Mouse (Mus musculus): Measurements from ENCODE around the gene Osbpl2.

Gene Osbpl2

DNA sequence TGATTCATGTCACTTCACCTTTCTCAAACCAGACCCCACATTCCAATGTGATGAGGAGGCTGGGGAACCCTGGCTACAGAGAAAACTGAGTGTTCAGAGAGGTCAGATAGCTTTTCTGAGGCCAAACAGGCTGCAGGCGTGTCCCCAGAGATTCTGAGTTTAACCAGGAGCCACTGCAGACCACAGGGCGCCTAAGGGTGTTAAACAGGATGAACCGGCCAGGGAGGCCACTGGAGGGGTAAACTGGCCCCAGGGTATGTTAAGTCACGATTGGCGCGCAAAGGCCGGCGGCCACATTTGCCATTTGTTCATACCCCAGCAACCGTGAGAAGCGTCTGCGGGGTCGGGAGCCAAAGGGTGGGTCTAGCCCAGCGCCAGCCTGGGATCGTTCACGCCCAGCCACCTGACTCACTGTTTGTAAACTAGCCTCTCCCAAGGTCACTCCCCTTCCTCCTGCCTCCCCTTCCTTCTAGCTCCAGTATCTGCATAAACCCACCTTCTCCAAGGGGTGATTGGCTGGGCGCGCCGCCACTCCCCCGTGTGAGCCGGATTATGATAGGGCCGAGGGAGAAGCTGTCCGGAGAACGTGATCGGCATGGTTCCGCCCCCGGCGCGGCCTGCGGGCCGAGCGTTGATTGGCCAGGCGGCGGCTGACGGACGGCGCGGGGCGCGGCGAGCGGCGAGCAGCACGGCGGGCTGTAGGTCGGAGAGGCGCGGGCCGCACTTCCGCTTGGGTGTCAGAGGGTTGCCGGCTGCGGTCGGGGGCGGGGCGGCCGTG is at the start of gene Osbpl2:
TSS of gene Osbpl2 (plus strand) at position 646 of the 778 bp plus-strand sequence.
- peak; percentile 98 for DNase-seq

DNA sequence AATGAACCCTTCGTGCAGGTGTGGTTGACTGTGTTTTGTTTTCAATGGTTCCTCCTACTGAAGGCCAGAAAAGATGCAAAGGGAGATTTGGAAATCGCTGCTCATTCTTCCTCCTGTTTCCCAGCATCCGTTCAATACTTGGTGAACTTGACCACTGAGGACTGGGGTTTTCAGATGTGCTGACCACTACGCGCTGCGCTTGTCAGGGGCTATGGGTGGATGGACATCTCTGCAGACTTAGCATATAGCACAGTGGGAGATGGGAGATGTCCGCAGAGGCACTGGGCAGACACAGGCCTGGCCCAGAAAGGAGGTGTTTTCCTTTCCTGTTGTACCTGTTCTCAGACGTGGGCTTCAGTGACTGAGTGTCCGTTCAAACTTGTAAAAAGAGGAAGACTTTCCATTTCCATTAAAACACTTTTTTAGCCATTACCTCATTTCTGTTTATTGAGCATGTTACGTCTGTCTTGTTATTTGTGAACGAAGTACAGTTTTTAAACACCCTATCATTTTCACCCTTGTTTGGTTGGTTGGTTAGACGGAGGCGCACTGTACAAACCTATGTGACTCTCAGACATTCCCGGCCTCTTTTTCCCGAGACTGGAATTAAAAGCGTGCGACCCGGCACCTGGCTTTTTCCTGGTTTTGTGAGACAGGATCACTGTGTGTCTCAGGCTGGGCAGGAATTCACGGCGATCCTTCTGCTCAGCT is 49.2 kb upstream of the Osbpl2 start:
- DNase-seq: no peak

DNA sequence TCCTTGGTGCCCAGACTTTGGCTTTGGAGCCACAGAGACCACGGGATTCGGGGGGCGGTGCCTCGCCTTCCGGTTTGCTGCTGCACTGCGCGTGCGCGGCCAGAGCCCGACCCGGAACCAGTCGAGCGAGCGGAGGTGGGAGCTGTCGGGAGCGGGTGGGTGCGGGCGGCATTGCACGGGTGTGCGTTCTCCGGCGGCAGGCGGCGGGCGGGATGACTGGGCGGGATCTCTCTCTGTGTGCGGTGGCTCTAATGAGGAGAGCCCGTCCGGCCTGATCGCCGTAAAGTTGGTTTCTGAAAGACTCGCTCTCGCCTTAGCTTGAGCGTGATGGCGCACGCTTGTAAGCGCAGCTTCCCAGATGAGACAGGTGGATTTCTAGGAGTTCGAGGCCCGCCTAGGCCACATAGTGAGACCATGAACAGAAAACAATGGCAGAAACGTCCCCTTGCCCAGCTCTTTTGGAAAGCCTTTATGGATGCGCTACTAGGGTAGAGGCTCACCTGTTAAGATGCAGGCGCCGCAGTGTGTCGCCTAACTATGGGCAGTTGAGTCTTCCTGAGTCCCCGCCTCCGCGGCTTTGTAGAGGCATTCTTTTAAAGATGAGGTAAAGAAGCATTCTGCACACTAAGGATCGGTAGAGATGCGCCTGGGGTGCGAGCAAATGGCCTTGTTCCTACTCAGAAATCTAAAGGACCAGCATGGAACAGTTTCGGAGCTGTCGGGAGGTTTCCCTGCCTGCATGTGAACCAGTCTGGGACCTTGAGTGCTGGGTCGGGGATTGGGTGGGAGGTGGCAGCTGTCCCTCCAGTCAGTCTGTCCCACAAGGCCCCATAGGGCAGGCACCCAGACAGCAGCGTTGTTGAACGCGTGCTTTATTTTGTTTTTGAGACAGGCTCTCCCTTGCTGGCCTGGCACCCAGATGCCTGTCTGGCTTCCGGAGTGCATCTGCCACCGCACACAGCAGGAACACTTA is 48.3 kb upstream of the Osbpl2 start, which contains the start of gene Mtg2:
TSS of gene Mtg2 (plus strand) at position 108 of the 973 bp plus-strand sequence.
- peak; percentile 94 for DNase-seq

DNA sequence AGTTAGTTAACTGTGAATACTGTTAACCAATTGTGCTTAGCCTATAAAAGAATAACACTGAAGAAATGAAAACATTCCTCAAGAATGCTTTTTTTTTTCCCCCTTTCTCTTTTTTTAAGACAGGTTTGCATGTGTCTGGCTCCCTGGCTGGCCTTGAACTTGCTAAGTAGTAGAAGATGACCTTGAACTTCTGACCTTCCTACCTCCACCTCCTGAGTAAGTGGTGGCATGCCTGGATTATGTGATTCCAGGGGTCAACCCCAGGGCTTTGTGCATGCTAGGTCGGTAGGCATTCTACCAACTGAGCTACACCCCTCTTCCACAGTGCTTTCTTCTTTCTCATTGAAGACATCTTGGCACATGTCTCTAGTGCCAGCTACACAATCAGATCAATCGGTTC is 47.4 kb upstream of the Osbpl2 start:
- no peak for DNase-seq

DNA sequence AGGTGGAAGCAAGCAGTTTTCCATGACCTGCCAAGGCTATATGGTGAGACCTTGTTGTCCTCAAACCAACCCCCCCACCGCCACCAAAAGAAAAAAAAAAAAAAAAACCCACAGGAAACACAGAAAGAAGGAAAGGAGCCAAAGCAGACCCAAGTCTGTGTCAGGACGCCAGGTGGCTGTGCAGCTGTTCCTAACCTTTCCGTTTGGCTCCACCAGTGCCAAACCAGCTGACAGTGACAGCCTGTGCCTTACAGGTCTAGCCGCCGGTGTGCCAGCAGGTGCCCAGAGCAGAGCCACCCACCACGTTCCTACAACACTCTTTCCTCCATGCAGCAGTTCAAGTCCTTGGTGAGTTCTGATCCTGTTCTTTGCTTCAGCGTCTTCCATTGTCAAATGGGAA is 46.2 kb upstream of the Osbpl2 start:
- DNase-seq: no peak

DNA sequence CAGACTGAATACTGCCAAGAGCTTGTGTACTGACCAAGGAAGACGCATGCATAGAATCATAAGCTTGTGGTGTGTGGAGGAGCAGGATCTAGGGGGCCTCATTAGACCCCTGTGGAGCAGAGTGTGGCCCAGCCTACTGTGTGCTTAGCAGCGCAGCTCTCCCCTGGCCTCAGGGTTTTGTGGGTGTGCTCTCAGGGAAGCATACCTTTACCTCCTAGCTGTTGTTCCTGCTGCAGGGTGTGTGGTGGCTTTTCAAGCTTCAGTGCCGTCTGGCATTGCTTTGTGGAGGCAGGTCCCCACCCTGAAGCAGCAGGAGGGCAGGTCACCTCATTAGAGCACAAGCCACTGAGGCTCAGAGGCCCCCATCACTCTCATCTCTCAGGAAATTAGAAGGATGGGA is 41.5 kb upstream of the Osbpl2 start:
- DNase-seq: no peak

DNA sequence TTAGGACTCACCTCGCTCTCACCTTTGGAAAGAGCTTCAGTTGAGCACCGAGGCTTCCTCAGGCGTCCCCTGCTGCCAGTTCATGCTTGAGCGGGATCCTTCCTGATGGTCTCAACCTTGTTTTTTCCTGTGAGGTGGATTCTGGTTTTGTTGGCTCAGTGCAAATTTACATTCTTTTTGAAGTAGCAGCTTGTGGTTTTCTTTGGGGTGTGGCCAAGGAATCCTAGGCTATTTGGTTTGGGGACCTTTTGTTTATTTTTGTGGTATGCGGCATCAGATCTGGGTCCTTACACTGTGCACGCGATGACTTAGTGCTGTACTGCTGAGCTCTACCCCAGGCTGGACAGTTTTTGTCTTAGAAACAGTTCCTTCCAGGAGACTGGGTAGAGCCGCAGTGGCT is 38.4 kb upstream of the Osbpl2 start:
- no peak for DNase-seq

DNA sequence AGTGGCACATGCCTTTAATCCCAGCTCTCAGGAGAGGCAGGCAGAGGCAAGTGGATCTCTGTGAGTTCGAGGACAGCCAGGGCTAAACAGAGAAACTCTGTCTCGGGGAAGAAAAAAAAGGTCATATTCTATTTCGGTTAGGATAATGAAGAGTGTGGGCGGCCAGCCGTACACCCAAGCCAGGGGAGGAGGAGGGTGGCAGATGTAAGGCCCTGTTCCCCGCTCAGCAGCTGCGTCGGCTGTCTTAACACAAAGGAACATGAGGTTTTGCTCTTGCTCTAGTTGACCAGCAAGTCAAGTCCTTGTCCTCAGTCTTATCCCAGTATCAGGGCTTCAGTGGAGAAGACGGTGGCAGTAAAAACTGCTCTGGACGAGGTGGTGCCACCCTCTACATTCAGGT is 36.0 kb upstream of the Osbpl2 start:
- no peak for DNase-seq

DNA sequence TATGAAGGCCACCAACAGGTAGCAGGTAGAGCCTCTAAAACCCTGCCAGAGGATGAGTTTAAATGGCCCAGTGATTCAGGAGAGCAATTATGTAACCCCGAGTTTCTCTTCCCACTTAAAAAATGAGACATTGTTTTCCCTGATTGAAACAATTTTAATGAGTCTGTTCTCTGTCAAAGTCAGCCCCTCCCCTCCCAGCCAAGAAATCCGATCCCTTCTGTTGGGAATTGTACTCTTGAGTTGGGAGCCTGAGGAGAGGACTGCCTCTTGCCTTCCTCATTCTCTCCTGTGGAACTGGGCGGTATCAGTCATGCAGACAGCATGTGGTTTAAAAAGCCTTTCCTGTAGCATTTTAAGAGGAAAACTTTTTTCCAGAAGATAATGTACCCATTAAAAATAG is 34.5 kb upstream of the Osbpl2 start:
- DNase-seq: no peak

DNA sequence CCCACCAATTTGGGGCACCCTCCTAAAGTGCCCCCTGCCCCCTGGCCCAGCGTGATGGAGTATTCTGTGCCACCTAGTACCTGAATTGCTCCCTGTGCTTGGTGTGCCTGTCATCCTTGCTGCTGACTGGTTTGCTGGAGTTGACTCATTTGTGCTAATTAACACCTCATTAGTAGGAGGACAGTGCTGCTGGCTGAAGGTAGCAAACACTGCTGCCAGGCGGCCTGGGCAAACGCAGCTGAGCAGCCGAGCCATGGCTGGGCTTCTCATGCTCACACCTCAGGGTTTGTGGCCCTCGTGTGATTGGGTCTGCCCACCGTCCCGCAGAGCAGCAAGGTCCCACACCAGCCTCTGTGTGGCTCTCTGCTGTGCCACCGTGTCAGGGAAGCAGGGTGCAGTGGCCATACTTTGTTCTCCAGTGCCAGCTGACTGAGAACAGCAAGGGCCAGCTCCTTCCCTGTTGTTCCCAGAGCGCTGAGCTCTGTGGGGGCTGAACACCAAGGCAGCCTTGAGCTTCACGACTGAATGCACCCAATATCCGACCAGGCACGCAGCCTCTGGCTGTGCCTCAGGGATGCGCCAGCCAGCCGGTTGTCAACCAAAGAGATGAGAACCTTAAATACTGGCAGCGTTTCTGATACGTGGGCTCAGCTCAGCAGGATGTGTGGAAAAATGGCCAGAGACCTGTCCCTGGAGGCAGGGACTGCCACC is 33.0 kb upstream of the Osbpl2 start:
- no peak for DNase-seq

DNA sequence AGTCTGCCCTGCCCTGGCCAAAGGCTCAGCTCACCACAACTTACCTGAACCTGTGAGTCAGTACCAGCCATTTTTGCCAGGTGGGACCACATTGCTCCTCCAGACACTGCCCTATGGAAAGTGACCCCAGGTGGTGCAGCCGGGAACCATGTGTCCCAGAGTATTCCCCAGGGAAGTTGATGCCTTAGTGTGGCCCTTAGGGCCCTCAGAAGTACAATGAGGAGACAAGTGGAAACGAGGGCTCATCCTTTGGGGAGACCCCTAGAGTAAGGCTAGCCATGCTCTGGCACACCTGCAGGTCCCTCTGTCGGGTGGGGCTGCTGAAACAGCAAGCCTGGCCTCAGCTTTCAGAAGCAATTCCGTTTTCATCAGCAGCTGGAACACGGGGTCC is 32.5 kb upstream of the Osbpl2 start:
- DNase-seq: no peak

DNA sequence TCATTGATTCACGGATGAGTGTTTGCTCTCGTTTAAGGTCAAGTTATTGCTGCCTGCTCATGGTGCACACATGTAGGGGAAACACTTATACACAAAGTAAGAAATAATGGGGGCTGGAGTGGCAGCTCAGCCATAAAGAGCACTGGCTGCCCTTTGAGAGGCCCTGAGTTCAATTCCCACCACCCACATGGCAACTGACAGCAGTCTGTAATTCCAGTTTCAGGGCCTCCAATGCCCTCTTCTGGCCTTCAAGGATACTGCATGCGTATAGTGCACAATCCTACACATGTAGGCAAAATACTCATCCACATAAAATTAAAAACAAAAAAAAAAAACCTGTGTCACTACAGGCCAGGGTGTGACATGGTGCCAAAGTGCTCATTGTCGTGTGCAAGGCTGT is 31.6 kb upstream of the Osbpl2 start:
- DNase-seq: no peak

DNA sequence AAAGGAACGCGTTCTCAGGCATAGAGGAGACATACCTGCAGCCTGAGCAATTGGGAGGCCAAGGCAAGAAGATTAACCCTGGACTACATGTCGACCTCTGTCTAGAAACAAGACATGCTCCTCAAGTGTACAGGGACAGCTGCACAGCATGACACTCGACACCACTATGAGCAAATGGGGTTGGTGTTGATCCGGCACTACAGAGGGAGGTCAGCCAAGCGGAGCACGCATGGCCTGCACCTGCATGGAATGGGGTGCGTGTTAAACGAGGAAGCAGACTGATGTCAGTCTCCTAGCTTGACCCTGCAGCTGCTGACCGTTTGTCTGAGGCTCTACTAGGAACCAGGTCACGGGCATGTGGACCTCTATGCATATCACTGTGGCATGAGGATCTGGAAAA is 28.8 kb upstream of the Osbpl2 start:
- no peak for DNase-seq

DNA sequence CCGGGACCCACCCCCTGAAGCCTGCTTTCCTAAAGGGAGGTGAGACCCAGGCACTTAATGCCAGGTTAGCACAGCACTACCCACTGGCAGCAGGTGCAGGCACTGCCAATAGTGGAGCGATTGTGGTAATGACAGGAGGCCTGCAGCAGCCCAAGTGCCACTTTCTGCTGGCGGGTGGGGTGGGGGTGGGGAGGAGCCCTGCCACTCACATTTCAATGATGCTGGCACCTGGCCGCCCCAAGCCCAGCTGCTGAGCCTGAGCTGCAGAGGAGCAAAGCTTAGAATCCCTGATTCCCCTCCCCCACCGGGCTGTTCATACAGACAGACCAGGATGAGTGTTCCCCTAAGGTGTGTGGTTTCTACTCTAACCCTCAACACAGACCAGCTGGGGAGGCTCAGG is 23.4 kb upstream of the Osbpl2 start:
- DNase-seq: no peak

DNA sequence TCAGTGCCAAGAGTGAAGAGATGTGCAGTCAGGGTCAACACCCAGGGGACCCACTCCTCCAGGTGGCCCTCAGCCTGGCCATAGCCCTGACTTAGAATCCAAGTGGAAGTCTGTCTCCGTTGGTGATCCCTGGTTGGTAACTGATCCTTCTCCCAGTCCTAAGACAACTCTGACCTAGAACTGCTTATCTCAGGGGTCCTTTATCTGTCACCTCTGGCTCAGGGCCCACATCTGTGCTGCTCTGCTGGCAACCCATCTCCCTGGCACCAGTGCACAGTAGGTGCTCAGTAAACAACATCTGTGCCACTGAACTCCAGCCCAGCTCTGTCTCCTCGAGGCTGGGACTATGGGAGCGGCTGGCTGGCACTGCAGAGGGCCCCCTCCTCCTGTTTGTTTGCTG is 21.5 kb upstream of the Osbpl2 start:
- DNase-seq: no peak

DNA sequence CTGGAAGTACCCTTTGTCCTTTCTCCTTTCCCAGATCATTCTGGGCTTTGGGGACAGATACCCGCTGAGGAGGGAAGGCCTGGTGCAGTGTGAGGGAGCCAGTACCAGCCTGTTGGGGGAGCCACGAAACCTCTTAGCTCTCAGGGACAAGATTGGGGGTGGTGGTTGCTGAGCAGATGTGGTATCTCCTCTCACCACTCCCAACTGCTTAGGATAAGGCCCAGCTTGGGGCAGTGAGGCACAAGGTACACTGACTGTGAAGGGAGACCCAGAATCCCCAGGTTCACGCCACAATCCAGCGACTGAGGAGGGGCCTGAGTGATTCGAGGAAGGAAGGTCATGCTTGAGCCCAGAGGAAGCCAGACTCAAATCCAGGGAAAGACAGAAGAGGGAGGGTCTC is 20.9 kb upstream of the Osbpl2 start:
- peak; percentile 27 for DNase-seq

DNA sequence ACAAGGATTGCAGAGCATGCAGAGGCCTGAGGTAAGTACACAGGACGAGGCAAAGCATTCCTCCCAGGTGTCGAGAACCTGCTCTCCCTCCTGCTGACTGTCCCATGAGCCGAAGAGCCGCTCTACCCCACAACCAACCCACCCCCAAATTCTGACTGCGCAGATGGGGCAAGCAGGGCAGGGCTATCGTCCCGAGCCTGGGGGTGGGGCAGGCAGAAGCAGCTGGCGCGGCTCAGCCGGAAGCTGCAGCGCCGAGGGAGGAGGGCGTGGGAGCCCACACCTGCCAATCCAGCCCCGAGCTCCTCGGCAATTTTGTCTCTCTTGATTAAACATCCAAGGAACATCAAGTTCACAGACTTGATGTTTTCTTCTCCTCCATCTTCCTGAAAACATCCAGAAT is 19.6 kb upstream of the Osbpl2 start:
- no peak for DNase-seq

DNA sequence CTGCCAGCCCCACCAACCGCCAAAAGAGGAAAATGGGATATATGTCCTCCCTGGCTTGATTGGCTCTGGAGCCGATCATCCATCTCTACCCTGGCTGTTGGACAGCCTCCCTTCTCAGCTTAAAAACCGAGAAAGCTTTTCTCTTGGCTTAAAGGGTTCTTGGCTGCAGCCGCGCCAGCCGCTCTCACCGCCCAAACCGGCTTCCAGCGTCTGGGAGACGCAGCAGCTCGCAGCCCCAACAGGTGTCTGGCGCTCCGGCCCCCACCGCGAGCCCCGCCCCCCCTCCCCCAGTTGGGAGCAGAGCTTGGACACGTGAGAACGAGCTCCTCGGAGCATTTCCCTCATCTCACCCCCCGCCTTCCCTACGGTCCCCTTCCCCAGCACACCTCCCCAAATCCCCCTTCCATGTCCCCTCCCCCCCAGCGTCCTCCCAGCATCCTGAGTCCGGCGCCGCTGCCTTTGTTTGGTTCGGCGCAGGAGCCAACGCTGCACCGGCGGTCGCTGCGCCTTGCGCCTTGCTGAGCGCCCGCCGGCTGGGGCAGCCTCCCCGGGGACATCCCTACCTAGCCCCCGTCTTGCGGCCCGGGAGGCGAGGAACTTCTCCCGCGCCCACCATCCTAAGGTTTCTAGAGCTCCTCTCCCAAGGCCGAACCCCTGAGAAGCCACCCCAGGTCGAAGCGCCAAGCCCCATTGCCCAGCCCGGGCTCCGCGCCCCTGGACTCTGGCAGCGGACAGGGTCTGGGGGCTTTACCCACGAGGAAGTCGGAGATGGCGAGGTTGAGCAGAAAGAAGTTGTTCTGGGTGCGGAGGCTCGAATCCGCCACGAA is 15.7 kb upstream of the Osbpl2 start:
- DNase-seq: no peak

DNA sequence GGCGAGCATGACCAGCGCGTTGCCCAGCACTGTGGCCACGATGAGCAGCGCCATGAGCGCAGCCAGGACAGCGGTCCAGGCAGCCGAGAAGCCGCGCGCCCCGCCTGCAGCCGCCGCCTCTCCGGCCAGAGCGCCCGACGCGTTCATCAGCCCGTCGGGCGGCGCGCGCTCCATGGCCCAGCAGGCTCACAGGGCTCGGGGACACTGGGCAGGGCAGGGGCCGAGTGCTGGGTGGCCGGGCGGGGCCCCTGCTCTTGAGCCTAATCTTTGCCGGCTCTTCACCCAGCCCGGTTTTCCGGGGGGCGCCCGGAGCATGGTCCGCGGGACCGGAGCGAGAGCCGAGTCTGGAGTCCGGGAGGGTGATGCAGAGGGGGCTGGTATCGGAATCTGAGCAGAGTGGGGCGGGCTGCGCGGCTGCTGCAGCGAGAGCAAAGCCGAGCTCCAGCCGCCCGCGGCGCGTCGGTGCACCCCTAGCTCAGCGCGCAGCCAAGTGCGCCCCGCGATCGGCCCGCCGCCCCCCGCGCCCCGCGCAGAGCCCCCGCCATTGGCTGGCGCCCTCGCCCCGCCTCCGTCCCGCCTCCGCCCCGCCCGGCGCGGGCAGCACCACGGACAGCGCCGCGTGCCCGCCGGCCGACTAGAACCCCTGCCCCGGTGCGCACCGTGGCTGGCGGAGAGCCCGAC is 15.0 kb upstream of the Osbpl2 start, which contains the start of gene Hrh3:
TSS of gene Hrh3 (minus strand) at position 511 of the 681 bp plus-strand sequence.
- DNase-seq: peak; percentile 81

DNA sequence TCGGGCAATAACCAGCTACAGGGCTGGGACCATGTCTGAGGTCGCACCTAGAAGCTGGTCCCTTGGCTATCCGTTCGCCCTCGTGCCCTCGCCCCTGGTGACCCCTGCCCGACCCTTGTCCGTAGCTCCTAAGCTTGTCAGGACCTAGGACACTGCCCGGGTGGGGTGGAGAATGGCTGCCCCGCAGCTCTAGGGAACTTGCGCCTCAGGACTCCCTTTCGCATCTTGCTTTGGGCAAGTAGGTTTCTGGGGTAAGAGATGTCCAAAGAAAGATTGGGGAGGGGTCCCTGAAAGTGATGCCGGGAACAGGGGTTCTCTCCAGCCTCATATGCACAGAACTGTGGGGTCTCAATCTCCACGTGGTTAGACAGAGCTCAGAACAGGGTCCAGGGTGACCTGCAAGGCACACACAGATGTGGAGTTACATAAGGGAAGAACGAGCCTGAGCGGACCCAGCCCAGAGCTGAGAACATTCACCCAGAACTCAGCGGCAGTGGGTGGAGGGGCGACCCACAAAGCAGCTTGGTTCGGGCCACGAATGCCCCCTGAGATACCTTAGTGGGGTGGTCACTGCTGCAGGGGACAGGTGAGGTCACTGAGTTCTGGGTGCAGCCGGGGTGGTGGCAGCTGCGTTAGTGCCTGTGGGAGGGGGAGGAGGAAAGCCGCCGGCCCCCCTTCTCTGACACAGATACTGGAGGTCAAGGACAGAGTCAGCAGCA is 14.3 kb upstream of the Osbpl2 start:
- no peak for DNase-seq
